Mouse (Mus musculus) testis, postnatal 10 days (tissue): ENCODE results near the gene Pofut2.

ENCODE experiments used
- DNase-seq: peaks from one replicate; pipeline ENCODE4 v3.0.0; 2021; ENCODE audit warnings: low spot score

Pofut2 gene

GRCm38 (mm10) chr10:77315682-77316081, 56.7 kb downstream of the Pofut2 start:
- no peak for DNase-seq
